Mouse (Mus musculus): ENCODE results near the gene Dbil5. TPM values are rescaled to one million over a fixed set of nuclear protein-coding genes. Genes with fewer than 3 reads are reported as not detected.

Gene Dbil5
- polyA plus RNA-seq, 1 experiment from 2014 or later: 1.3 TPM

Other genes starting within 250 kb of the Dbil5 start
- 3.2 and 4.2 TPM in 2 replicates for gene 1700016K19Rik, start 217.7 kb upstream of the Dbil5 start, polyA plus RNA-seq (2014; fragmentation: Nextera tagmentation; extraction: Ambion mirVana)
- 42.8 and 44.5 TPM in 2 replicates for gene Rflnb, start 189.8 kb upstream of the Dbil5 start, polyA plus RNA-seq (2014; fragmentation: Nextera tagmentation; extraction: Ambion mirVana)
- 39.2 and 41.7 TPM in 2 replicates for gene Vps53, start 38.0 kb upstream of the Dbil5 start, polyA plus RNA-seq (2014; fragmentation: Nextera tagmentation; extraction: Ambion mirVana)
- gene Fam57a, start 37.9 kb upstream of the Dbil5 start, polyA plus RNA-seq (2014; fragmentation: Nextera tagmentation; extraction: Ambion mirVana): 73.3 and 80.6 TPM in 2 replicates
- gene Gemin4, start 56 bp downstream of the Dbil5 start, polyA plus RNA-seq (2014; fragmentation: Nextera tagmentation; extraction: Ambion mirVana): 29.1 and 31.8 TPM in 2 replicates
- gene Mrm3, start 26.1 kb downstream of the Dbil5 start, polyA plus RNA-seq (2014; fragmentation: Nextera tagmentation; extraction: Ambion mirVana): 24.4 and 26.3 TPM in 2 replicates
- 135 and 155 TPM in 2 replicates for gene Glod4, start 26.1 kb downstream of the Dbil5 start, polyA plus RNA-seq (2014; fragmentation: Nextera tagmentation; extraction: Ambion mirVana)
- gene Nxn, start 181.5 kb downstream of the Dbil5 start, polyA plus RNA-seq (2014; fragmentation: Nextera tagmentation; extraction: Ambion mirVana): 50.4 and 50.5 TPM in 2 replicates
- gene Timm22, start 189.3 kb downstream of the Dbil5 start, polyA plus RNA-seq (2014; fragmentation: Nextera tagmentation; extraction: Ambion mirVana): 115 and 117 TPM in 2 replicates

All from stomach, embryonic 14.5 days (tissue).